Mouse (Mus musculus) hematopoietic stem cell, adult 5-6 weeks (primary cell): ENCODE data around the gene Mettl21a. TPM values are rescaled to one million over a fixed set of nuclear protein-coding genes. Genes with fewer than 3 reads are reported as not detected.

Experiments used
- total RNA-seq: library from RNA; stranded (forward); fragments of 172-1452, 232-1000 nt; gene quantifications from 2 replicates; pipeline ENCODE4 v1.2.3, GENCODE M21; 2017

Gene Mettl21a
- total RNA-seq, 1 experiment from 2014 or later = 14.5 TPM

Other genes with a start within 250 kb of the Mettl21a start
- 89.2 and 94.5 TPM in 2 replicates for gene Creb1, start 84.6 kb downstream of the Mettl21a start, total RNA-seq
- 3.9 and 6.2 TPM in 2 replicates for gene Ccnyl1, start 73.2 kb upstream of the Mettl21a start, total RNA-seq
- 4.2 and 4.3 TPM in 2 replicates for gene Fzd5, start 120.5 kb upstream of the Mettl21a start, total RNA-seq